Mouse (Mus musculus) heart, embryonic 12.5 days (tissue): Measurements from ENCODE around the gene Lrmda. TPM values are rescaled to one million over a fixed set of nuclear protein-coding genes. Genes with fewer than 3 reads are reported as not detected.
A peak's percentile ranks its signal among the peaks of the same experiment; 100 is the strongest.

Source experiments
- ATAC-seq: fragments of 200-750 bp; cut with Nextera tagmentation; 2 replicates; pipeline ENCODE4 v1.8.0; 2017; ENCODE audit warnings: moderate TSS enrichment, moderate library complexity; ENCODE audit not compliant: insufficient number of reproducible peaks, low FRiP score
- H3K27ac ChIP-seq: fragments of 300-500 bp; sonication (generic); 2 replicates; pipeline ENCODE4 v1.5.1; 2016; ENCODE audit warnings: mild to moderate bottlenecking, moderate library complexity; ENCODE audit not compliant: poor library complexity, severe bottlenecking
- H3K27me3 ChIP-seq: fragments of 300-500 bp; sonication (generic); replicated peaks from 2 replicates; pipeline ENCODE4 v1.6.1; 2016; ENCODE audit warnings: mild to moderate bottlenecking, moderate library complexity
- H3K36me3 ChIP-seq: fragments of 300-500 bp; sonication (generic); 2 replicates; pipeline ENCODE4 v1.6.1; 2016; ENCODE audit warnings: mild to moderate bottlenecking, moderate library complexity
- H3K4me1 ChIP-seq: fragments of 300-500 bp; sonication (generic); replicated peaks from 2 replicates; pipeline ENCODE4 v1.6.1; 2016; ENCODE audit warnings: mild to moderate bottlenecking
- H3K4me2 ChIP-seq: fragments of 300-500 bp; sonication (generic); 2 replicates; pipeline ENCODE4 v1.6.1; 2016; ENCODE audit warnings: mild to moderate bottlenecking, moderate library complexity
- H3K4me3 ChIP-seq: fragments of 300-500 bp; sonication (generic); 2 replicates; pipeline ENCODE4 v1.5.1; 2016; ENCODE audit warnings: mild to moderate bottlenecking
- H3K9ac ChIP-seq: fragments of 300-500 bp; sonication (generic); 2 replicates; pipeline ENCODE4 v1.6.1; 2016; ENCODE audit warnings: mild to moderate bottlenecking, moderate library complexity
- H3K9me3 ChIP-seq: fragments of 300-500 bp; sonication (generic); replicated peaks from 2 replicates; pipeline ENCODE4 v1.6.1; 2016; ENCODE audit warnings: mild to moderate bottlenecking, moderate library complexity
- WGBS: fragments of 180-500 bp; shearing (Covaris S2); methylation state at CpG from one replicate; pipeline ENCODE4 v1.1.7; 2016; 5-methylcytosine and 5-hydroxymethylcytosine counted together
- polyA plus RNA-seq: library from polyadenylated mRNA; unstranded; fragments of >200 nt; fragmentation: Nextera tagmentation; extraction: Ambion mirVana; gene quantifications from 2 replicates; pipeline ENCODE4 v1.2.1, GENCODE M21; 2016

Lrmda gene
- polyA plus RNA-seq, 1 experiment from 2014 or later = 1.0 TPM

GRCm38 (mm10) chr14:22573585-22573984, 554.1 kb downstream of the Lrmda start:
- 84% methylated on average over 7 of the region's 7 CpGs for WGBS
- H3K9me3 ChIP-seq = no peaks in the 10 kb centered on the region
- no peak overlapping the region for H3K4me2 ChIP-seq
- H3K36me3 ChIP-seq = no peaks in the 10 kb centered on the region
- H3K4me1 ChIP-seq = peaks cover 6% of the 10 kb centered on the region; the same call in 1 of the 2 replicates
- ATAC-seq = no peak
- H3K4me3 ChIP-seq = no peak overlapping the region
- H3K9ac ChIP-seq = no peak overlapping the region
- no peak overlapping the region for H3K27ac ChIP-seq
- 0 out of 2 replicates have a peak, but pooled peaks cover 7% of the 10 kb centered on the region for H3K27me3 ChIP-seq

- WGBS = 92% methylated on average over 4 of the region's 4 CpGs
- peaks cover 6% of the 10 kb centered on the region; the same call in 1 of the 2 replicates for H3K4me1 ChIP-seq
- no peaks in the 10 kb centered on the region for H3K36me3 ChIP-seq
Observed at GRCm38 (mm10) chr14:22574006-22574405, 554.5 kb downstream of the Lrmda start.

GRCm38 (mm10) chr14:22576441-22576840, 556.9 kb downstream of the Lrmda start:
- 55% methylated on average over 6 of the region's 6 CpGs for WGBS
- Histone ChIP-seq H3K27me3 (0 out of 2 replicates have a peak, but pooled peaks cover 7% of the 10 kb centered on the region), H3K9me3 (no peaks in the 10 kb centered on the region), H3K4me2 (no peak overlapping the region), H3K27ac (no peak overlapping the region), H3K36me3 (no peaks in the 10 kb centered on the region), H3K4me3 (no peak overlapping the region), H3K9ac (no peak overlapping the region), H3K4me1 (peaks cover 6% of the 10 kb centered on the region; the same call in 1 of the 2 replicates)
- ATAC-seq = no peak

More at GRCm38 (mm10) chr14:22574006-22574405, 554.5 kb downstream of the Lrmda start:
- Histone ChIP-seq H3K27me3 (0 out of 2 replicates have a peak, but pooled peaks cover 7% of the 10 kb centered on the region), H3K4me3 (no peak overlapping the region), H3K4me2 (no peak overlapping the region), H3K9me3 (no peaks in the 10 kb centered on the region), H3K27ac (no peak overlapping the region), H3K9ac (no peak overlapping the region)
- ATAC-seq = no peak

- Histone ChIP-seq H3K4me3 (no peak overlapping the region), H3K9me3 (no peaks in the 10 kb centered on the region), H3K9ac (no peak overlapping the region; the same call in 1 of the 2 replicates), H3K36me3 (no peaks in the 10 kb centered on the region), H3K27ac (no peak overlapping the region), H3K27me3 (0 out of 2 replicates have a peak, but pooled peaks cover 7% of the 10 kb centered on the region), H3K4me1 (0 out of 2 replicates have a peak, but pooled peaks cover 6% of the 10 kb centered on the region), H3K4me2 (peak overlapping the region; percentile 2; the same call in 1 of the 2 replicates)
- WGBS = 44% methylated on average over 13 of the region's 13 CpGs
- ATAC-seq = no peak
Observed at GRCm38 (mm10) chr14:22577411-22578037, 558.0 kb downstream of the Lrmda start.

GRCm38 (mm10) chr14:22578224-22578623, 558.7 kb downstream of the Lrmda start:
- no peak for ATAC-seq
- H3K4me2 ChIP-seq = no peak overlapping the region
- H3K9me3 ChIP-seq = no peaks in the 10 kb centered on the region
- H3K9ac ChIP-seq = no peak overlapping the region
- 0 out of 2 replicates have a peak, but pooled peaks cover 7% of the 10 kb centered on the region for H3K27me3 ChIP-seq
- no peaks in the 10 kb centered on the region for H3K36me3 ChIP-seq
- H3K4me3 ChIP-seq = no peak overlapping the region
- H3K27ac ChIP-seq = no peak overlapping the region
- 13% methylated on average over 6 of the region's 6 CpGs for WGBS
- H3K4me1 ChIP-seq = 0 out of 2 replicates have a peak, but pooled peaks cover 6% of the 10 kb centered on the region

GRCm38 (mm10) chr14:22578986-22579385, 559.5 kb downstream of the Lrmda start:
- no peak overlapping the region for H3K27ac ChIP-seq
- no peak overlapping the region for H3K4me2 ChIP-seq
- H3K4me1 ChIP-seq = 0 out of 2 replicates have a peak, but pooled peaks cover 6% of the 10 kb centered on the region
- 0 out of 2 replicates have a peak, but pooled peaks cover 7% of the 10 kb centered on the region for H3K27me3 ChIP-seq
- no peak for ATAC-seq
- no peaks in the 10 kb centered on the region for H3K9me3 ChIP-seq
- 84% methylated on average over 3 of the region's 3 CpGs for WGBS
- no peak overlapping the region for H3K9ac ChIP-seq
- H3K36me3 ChIP-seq = no peaks in the 10 kb centered on the region
- H3K4me3 ChIP-seq = no peak overlapping the region

- ATAC-seq = no peak
Observed at GRCm38 (mm10) chr14:22582065-22582464, 562.6 kb downstream of the Lrmda start.

GRCm38 (mm10) chr14:22586281-22586680, 566.8 kb downstream of the Lrmda start:
- no peaks in the 10 kb centered on the region for H3K9me3 ChIP-seq
- H3K4me1 ChIP-seq = peaks cover 20% of the 10 kb centered on the region
- no peak overlapping the region for H3K4me2 ChIP-seq
- 65% methylated on average over 4 of the region's 4 CpGs for WGBS
- H3K9ac ChIP-seq = no peak overlapping the region
- H3K27ac ChIP-seq = no peak overlapping the region
- no peak; the same call in 1 of the 2 replicates for ATAC-seq
- H3K4me3 ChIP-seq = no peak overlapping the region
- no peaks in the 10 kb centered on the region for H3K36me3 ChIP-seq
- H3K27me3 ChIP-seq = no peaks in the 10 kb centered on the region

More at GRCm38 (mm10) chr14:22582065-22582464, 562.6 kb downstream of the Lrmda start:
- H3K9me3 ChIP-seq = no peaks in the 10 kb centered on the region
- no peak overlapping the region for H3K27ac ChIP-seq
- no peak overlapping the region for H3K9ac ChIP-seq
- no peak overlapping the region for H3K4me2 ChIP-seq
- H3K4me1 ChIP-seq = 0 out of 2 replicates have a peak, but pooled peaks cover 3% of the 10 kb centered on the region
- no peaks in the 10 kb centered on the region for H3K27me3 ChIP-seq
- H3K36me3 ChIP-seq = no peaks in the 10 kb centered on the region
- 69% methylated on average over 9 of the region's 9 CpGs for WGBS
- no peak overlapping the region for H3K4me3 ChIP-seq

GRCm38 (mm10) chr14:22586796-22587195, 567.3 kb downstream of the Lrmda start:
- Histone ChIP-seq H3K27me3 (no peaks in the 10 kb centered on the region), H3K36me3 (no peaks in the 10 kb centered on the region), H3K4me1 (peaks cover 20% of the 10 kb centered on the region), H3K9ac (no peak overlapping the region), H3K9me3 (no peaks in the 10 kb centered on the region), H3K4me3 (no peak overlapping the region), H3K4me2 (no peak overlapping the region), H3K27ac (no peak overlapping the region)
- WGBS = 77% methylated on average over 4 of the region's 4 CpGs
- no peak for ATAC-seq

- no peaks in the 10 kb centered on the region for H3K27me3 ChIP-seq
- peaks cover 20% of the 10 kb centered on the region for H3K4me1 ChIP-seq
- no peaks in the 10 kb centered on the region for H3K9me3 ChIP-seq
- no peak overlapping the region for H3K4me2 ChIP-seq
- H3K27ac ChIP-seq = no peak overlapping the region
- H3K9ac ChIP-seq = no peak overlapping the region
- 81% methylated on average over 4 of the region's 4 CpGs for WGBS
- no peak overlapping the region for H3K4me3 ChIP-seq
- no peaks in the 10 kb centered on the region for H3K36me3 ChIP-seq
- ATAC-seq = no peak
Observed at GRCm38 (mm10) chr14:22587285-22587957, 567.9 kb downstream of the Lrmda start.

- ATAC-seq = no peak
- no peak overlapping the region for H3K4me3 ChIP-seq
- no peak overlapping the region for H3K27ac ChIP-seq
- H3K36me3 ChIP-seq = no peaks in the 10 kb centered on the region
- H3K4me2 ChIP-seq = no peak overlapping the region
- no peaks in the 10 kb centered on the region for H3K9me3 ChIP-seq
- H3K9ac ChIP-seq = no peak overlapping the region
- H3K27me3 ChIP-seq = no peaks in the 10 kb centered on the region
- H3K4me1 ChIP-seq = peaks cover 20% of the 10 kb centered on the region
- WGBS = 87% methylated on average over 4 of the region's 4 CpGs
Observed at GRCm38 (mm10) chr14:22587958-22588296, 568.4 kb downstream of the Lrmda start.
